Mouse (Mus musculus): ENCODE results near the gene Rpl13a.

- TF ChIP-seq CTCF (IDR thresholded peaks at IDR 0.05; ENCODE audit: borderline replicate concordance, control insufficient read depth, extremely low read depth, insufficient read depth, low read length, poor library complexity) (no peak), POLR2A (IDR thresholded peaks at IDR 0.05; ENCODE audit: control insufficient read depth, extremely low read depth, insufficient read depth, low read length, poor library complexity) (no peak)
Observed at GRCm38 (mm10) chr7:45106441-45106840, 22.1 kb downstream of the Rpl13a start.
